Mouse (Mus musculus) bone marrow macrophage, adult 2 months (primary cell): ENCODE data around the gene Mre11a.

ENCODE experiments used
- CTCF ChIP-seq: IDR thresholded peaks from 2 replicates; pipeline ENCODE4 v1.5.1; 2012; ENCODE audit warnings: low read depth, mild to moderate bottlenecking, low read length, moderate library complexity
- POLR2A ChIP-seq: IDR thresholded peaks from 2 replicates; pipeline ENCODE4 v1.6.1; 2012; ENCODE audit warnings: mild to moderate bottlenecking, low read depth, low read length, borderline replicate concordance

DNA sequence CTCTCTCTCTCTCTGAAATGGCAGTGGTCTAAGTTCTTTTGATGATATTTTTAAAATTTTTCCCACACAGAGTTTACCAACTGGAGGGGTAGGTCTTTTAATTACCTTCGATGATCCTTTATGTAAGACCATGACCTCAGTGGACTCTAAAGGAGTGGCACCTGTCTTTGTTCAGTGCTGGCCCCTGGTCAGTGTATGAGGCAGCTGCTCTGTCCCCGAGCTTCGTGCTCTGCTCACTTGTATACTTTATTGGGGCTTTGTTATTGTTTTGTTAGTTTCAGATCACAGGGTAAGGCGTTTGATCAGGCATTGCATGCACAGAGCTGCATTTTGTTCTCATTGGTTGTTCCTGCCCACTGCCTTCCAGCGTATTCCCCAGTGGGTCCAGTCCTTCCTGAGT lies 55.5 kb downstream of the Mre11a start:
- no peak for TF ChIP-seq CTCF
- no peak for TF ChIP-seq POLR2A
